Mouse (Mus musculus) stomach, postnatal 0 days (tissue): Measurements from ENCODE around the gene Kif1bp. TPM values are rescaled to one million over a fixed set of nuclear protein-coding genes. Genes with fewer than 3 reads are reported as not detected.
"Not testable (repeated sequence)": the region's sequence is repeated elsewhere in the genome, so short reads cannot be mapped to it uniquely, and the experiment has no call there.

Source experiments
- ATAC-seq: fragments of 200-750 bp; cut with Nextera tagmentation; 2 replicates; pipeline ENCODE4 v1.8.0; 2017; ENCODE audit not compliant: low FRiP score, low TSS enrichment
- DNase-seq: peaks from one replicate; pipeline ENCODE4 v3.0.0-alpha.2; 2016; ENCODE audit warnings: low spot score
- H3K27ac ChIP-seq: fragments of 300-500 bp; sonication (generic); replicated peaks from 2 replicates; pipeline ENCODE4 v1.5.1; 2014; ENCODE audit warnings: mild to moderate bottlenecking, control low read depth
- H3K27me3 ChIP-seq: fragments of 300-500 bp; sonication (generic); 2 replicates; pipeline ENCODE4 v1.6.1; 2014; ENCODE audit warnings: low read length; ENCODE audit not compliant: control insufficient read depth, insufficient read depth
- H3K36me3 ChIP-seq: fragments of 300-500 bp; sonication (generic); 2 replicates; pipeline ENCODE4 v1.6.1; 2014; ENCODE audit warnings: low read length, mixed read lengths; ENCODE audit not compliant: control insufficient read depth, insufficient read depth
- H3K4me1 ChIP-seq: fragments of 300-500 bp; sonication (generic); replicated peaks from 2 replicates; pipeline ENCODE4 v1.6.1; 2014; ENCODE audit warnings: antibody characterized with exemption; ENCODE audit not compliant: control insufficient read depth, insufficient read depth
- H3K4me2 ChIP-seq: fragments of 300-500 bp; sonication (generic); replicated peaks from 2 replicates; pipeline ENCODE4 v1.6.1; 2014; ENCODE audit warnings: low read depth, mild to moderate bottlenecking, control low read depth, moderate library complexity
- H3K4me3 ChIP-seq: fragments of 300-500 bp; sonication (generic); 2 replicates; pipeline ENCODE4 v1.5.1; 2014; ENCODE audit warnings: low read depth, low read length, control low read depth
- H3K9ac ChIP-seq: fragments of 300-500 bp; sonication (generic); 2 replicates; pipeline ENCODE4 v1.6.1; 2014; ENCODE audit warnings: mild to moderate bottlenecking, low read length, control low read depth, mixed read lengths
- H3K9me3 ChIP-seq: fragments of 300-500 bp; sonication (generic); 2 replicates; pipeline ENCODE4 v1.6.1; 2016; ENCODE audit warnings: low read length; ENCODE audit not compliant: control insufficient read depth
- CTCF ChIP-seq: IDR thresholded peaks from 2 replicates; pipeline ENCODE4 v1.5.1; 2016; ENCODE audit warnings: antibody characterized with exemption, low read depth, mild to moderate bottlenecking, moderate library complexity
- EP300 ChIP-seq: optimal IDR thresholded peaks from 2 replicates; pipeline ENCODE3; 2016; ENCODE audit warnings: antibody characterized with exemption
- WGBS: fragments of 180-500 bp; shearing (Covaris S2); extraction: QIAGEN DNeasy Blood & Tissue Kit; methylation state at CpG from one replicate; pipeline ENCODE4 v1.1.7; 2014; 5-methylcytosine and 5-hydroxymethylcytosine counted together
- polyA plus RNA-seq: library from polyadenylated mRNA; unstranded; fragments of >200 nt; fragmentation: Nextera tagmentation; extraction: Ambion mirVana; gene quantifications from 2 replicates; pipeline ENCODE4 v1.2.1, GENCODE M21; 2015

The Kif1bp gene
- polyA plus RNA-seq, 1 experiment from 2014 or later: 16.4 TPM

DNA sequence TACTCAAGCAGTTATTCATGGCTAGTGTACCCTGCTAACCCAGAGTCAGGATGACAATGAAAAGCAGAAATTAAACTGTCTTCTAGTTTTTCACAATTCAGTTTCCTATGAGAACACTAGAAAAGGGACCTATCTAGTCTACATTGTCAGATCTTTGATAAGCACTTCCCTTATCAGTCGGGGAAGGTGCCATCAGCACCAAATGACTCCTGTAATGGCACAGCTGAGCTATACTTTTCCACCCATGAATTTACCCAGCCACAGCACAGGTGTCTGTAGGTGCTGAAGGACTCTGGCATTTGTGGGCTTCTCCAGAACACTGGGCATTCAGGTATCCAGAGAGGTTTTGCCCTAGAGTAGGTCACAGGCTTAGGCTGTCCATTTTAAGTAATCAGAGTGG lies 5.0 kb upstream of the Kif1bp start:
- Histone ChIP-seq H3K27ac (no peak overlapping the region), H3K4me1 (no peaks in the 10 kb centered on the region), H3K9ac (no peak overlapping the region), H3K36me3 (peaks cover 21% of the 10 kb centered on the region), H3K9me3 (no peaks in the 10 kb centered on the region), H3K27me3 (no peaks in the 10 kb centered on the region), H3K4me2 (no peak overlapping the region), H3K4me3 (no peak overlapping the region)
- TF ChIP-seq CTCF (no peak), EP300 (no peak)
- no peak for ATAC-seq
- DNase-seq: no peak
- 93% methylated on average over 1 of the region's 1 CpGs for WGBS

- DNase-seq (no peak), ATAC-seq (no peak)
- H3K36me3 ChIP-seq: peaks cover 21% of the 10 kb centered on the region
- no peak overlapping the region for H3K4me2 ChIP-seq
- H3K27me3 ChIP-seq: no peaks in the 10 kb centered on the region
- no peak overlapping the region for H3K9ac ChIP-seq
- no peak overlapping the region for H3K27ac ChIP-seq
- TF ChIP-seq EP300 (no peak), CTCF (no peak)
- no peak overlapping the region for H3K4me3 ChIP-seq
- H3K9me3 ChIP-seq: no peaks in the 10 kb centered on the region
- 80% methylated on average over 7 of the region's 7 CpGs for WGBS
- no peaks in the 10 kb centered on the region for H3K4me1 ChIP-seq
Observed at GRCm38 (mm10) chr10:62582701-62583100, 4.4 kb upstream of the Kif1bp start.

GRCm38 (mm10) chr10:62582263-62582662 lies 4.0 kb upstream of the Kif1bp start:
- TF ChIP-seq CTCF (no peak), EP300 (no peak)
- no peaks in the 10 kb centered on the region for H3K9me3 ChIP-seq
- no peaks in the 10 kb centered on the region for H3K4me1 ChIP-seq
- no peaks in the 10 kb centered on the region for H3K27me3 ChIP-seq
- H3K4me2 ChIP-seq: no peak overlapping the region
- ATAC-seq: no peak
- H3K4me3 ChIP-seq: no peak overlapping the region
- 89% methylated on average over 17 of the region's 17 CpGs for WGBS
- no peak overlapping the region for H3K27ac ChIP-seq
- no peak for DNase-seq
- H3K36me3 ChIP-seq: peaks cover 21% of the 10 kb centered on the region
- no peak overlapping the region for H3K9ac ChIP-seq

GRCm38 (mm10) chr10:62579129-62579528 lies 872 bp upstream of the Kif1bp start:
- not testable (repeated sequence) for DNase-seq, H3K9ac ChIP-seq, H3K27me3 ChIP-seq, ATAC-seq, H3K27ac ChIP-seq, H3K4me1 ChIP-seq, H3K9me3 ChIP-seq, H3K4me2 ChIP-seq, H3K4me3 ChIP-seq
- 88% methylated on average over 10 of the region's 13 CpGs for whole genome bisulfite sequencing
- H3K36me3 ChIP-seq: peaks cover 13% of the 10 kb centered on the region

GRCm38 (mm10) chr10:62577673-62578337 lies 452 bp downstream of the Kif1bp start:
- peaks cover 11% of the 10 kb centered on the region; the same call in 1 of the 2 replicates for H3K36me3 ChIP-seq
- 2% methylated on average over 54 of the region's 54 CpGs for WGBS
- peak; percentile 82 for ATAC-seq
- DNase-seq: no peak
- peak overlapping the region; percentile 80 for H3K9ac ChIP-seq
- TF ChIP-seq CTCF (0 out of 2 replicates have a peak, but pooled peaks have one; percentile 1), EP300 (no peak)
- 0 out of 2 replicates have a peak, but pooled peaks cover 2% of the 10 kb centered on the region for H3K4me1 ChIP-seq
- no peaks in the 10 kb centered on the region for H3K27me3 ChIP-seq
- H3K9me3 ChIP-seq: no peaks in the 10 kb centered on the region
- peak overlapping the region; percentile 92 for H3K4me3 ChIP-seq
- H3K27ac ChIP-seq: peak overlapping the region; percentile 81
- H3K4me2 ChIP-seq: peak overlapping the region; percentile 75

DNA sequence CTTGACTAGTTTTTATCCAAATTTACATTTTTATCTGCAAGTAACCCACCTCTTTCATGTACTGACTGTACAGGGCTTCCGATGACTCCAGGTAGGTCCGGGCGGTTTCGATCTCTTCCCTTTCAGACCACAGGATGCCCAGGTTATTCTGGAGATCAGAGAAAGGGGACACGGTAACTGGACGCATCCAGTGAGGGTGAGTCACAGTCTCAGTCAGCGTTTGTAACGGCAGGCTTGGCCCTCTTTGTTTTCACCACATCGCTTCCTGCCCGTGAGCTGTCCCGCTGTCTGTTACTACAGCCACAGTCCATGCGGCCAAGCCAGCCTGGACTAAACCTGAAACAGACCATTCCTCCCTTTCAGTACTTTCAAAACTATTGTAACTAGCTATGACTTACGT lies 3.3 kb downstream of the Kif1bp start:
- ATAC-seq (no peak), DNase-seq (no peak)
- 0 out of 2 replicates have a peak, but pooled peaks cover 2% of the 10 kb centered on the region for H3K4me1 ChIP-seq
- H3K4me3 ChIP-seq: no peak overlapping the region
- no peak overlapping the region for H3K9ac ChIP-seq
- H3K27me3 ChIP-seq: no peaks in the 10 kb centered on the region
- no peak overlapping the region for H3K4me2 ChIP-seq
- no peak overlapping the region for H3K27ac ChIP-seq
- 92% methylated on average over 13 of the region's 13 CpGs for WGBS
- TF ChIP-seq CTCF (no peak), EP300 (no peak)
- no peaks in the 10 kb centered on the region for H3K9me3 ChIP-seq
- H3K36me3 ChIP-seq: 0 out of 2 replicates have a peak, but pooled peaks cover 4% of the 10 kb centered on the region
